Mouse (Mus musculus) stomach, postnatal 0 days (tissue): ENCODE measurements around the gene Mpv17l2.

ENCODE experiments used
- CTCF ChIP-seq: IDR thresholded peaks from 2 replicates; pipeline ENCODE4 v1.5.1; 2016; ENCODE audit warnings: antibody characterized with exemption, low read depth, mild to moderate bottlenecking, moderate library complexity
- EP300 ChIP-seq: optimal IDR thresholded peaks from 2 replicates; pipeline ENCODE3; 2016; ENCODE audit warnings: antibody characterized with exemption

DNA sequence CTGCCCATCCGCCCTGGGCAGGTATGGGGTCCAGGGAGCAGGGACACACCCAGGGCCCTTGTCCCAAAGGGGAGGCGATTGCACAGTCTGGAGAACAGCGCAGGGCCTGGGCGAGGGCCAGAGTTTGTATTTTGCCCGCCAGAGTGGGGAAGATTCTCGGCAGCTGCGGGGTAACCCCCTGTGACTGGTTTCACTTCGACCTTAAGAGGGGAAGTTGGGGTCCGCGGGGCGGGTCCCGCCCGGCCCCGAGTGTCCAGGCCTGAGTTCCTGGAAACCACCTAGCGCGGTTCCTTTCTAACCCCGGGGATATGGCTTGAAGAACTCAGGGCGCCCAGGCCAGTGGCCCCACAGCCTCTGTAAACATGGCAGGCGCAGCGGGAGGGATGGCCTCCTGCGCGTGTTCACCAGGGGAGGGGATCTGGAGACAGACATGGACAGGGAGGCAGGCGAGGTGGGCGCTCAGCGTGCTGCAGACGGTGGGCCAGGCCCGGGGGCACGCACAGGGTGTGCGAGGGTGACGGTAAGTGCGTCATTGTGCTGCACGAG is 7.6 kb upstream of the Mpv17l2 start:
- no peak for TF ChIP-seq EP300
- no peak for TF ChIP-seq CTCF
